Mouse (Mus musculus) bone marrow macrophage, adult 2 months (primary cell): Measurements from ENCODE around the gene Srcin1.

Experiments used
- CTCF ChIP-seq: IDR thresholded peaks from 2 replicates; pipeline ENCODE4 v1.5.1; 2012; ENCODE audit warnings: low read depth, mild to moderate bottlenecking, low read length, moderate library complexity
- POLR2A ChIP-seq: IDR thresholded peaks from 2 replicates; pipeline ENCODE4 v1.6.1; 2012; ENCODE audit warnings: mild to moderate bottlenecking, low read depth, low read length, borderline replicate concordance

DNA sequence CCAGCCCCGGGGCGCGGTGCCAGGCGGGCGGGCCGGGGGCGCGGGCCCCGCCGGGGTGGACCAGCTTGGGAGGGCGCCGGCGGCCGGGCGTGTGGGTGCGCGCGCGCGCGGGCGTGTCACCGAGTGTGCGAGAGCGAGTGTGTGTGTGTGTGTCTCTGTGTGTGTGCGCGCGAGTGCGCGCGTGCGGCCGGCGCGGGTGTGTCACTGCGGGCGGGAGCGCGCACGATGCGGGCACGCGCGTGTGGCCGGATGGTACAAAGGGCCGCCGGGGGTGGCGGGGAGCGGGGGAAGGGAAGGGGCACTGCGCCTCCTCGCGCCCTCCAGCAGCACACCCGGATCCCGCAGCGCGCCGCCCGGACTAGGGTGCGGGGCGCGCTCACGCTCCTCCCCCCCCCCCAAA is 911 bp downstream of the Srcin1 start:
- TF ChIP-seq CTCF (no peak), POLR2A (no peak)
